ENCODE assay signal across 8 mouse cellular contexts in genomic region chr5:8894104-8894425, GRCm38 (mm10). TPM values are rescaled to one million over a fixed set of nuclear protein-coding genes. Genes with fewer than 3 reads are reported as not detected.
DNase-seq lines count a peak whose midpoint lies in the region; ATAC-seq and TF ChIP-seq lines count a peak whose summit lies in the region.

No protein-coding gene starts in this region.

- peaks cover 8% of the 10 kb centered on the region; the same call in 1 of the 2 replicates for H3K9me3 ChIP-seq in hindbrain, embryonic 10.5 days
- no peaks in the 10 kb centered on the region for H3K9me3 ChIP-seq in midbrain, embryonic 11.5 days (ENCODE audit: control insufficient read depth, low read length)

- no peak for TF ChIP-seq POLR2A in kidney, adult 2 months (IDR thresholded peaks at IDR 0.05; ENCODE audit: low read depth, low read length)

- H3K4me3 ChIP-seq in kidney, adult 2 months (ENCODE audit: insufficient read depth, low read depth, low read length): peak overlapping the region; percentile 51
- H3K4me3 ChIP-seq in brown adipose tissue, adult 24 weeks (ENCODE audit: insufficient read depth, low read depth, low read length): peak overlapping the region; percentile 65
- H3K4me3 ChIP-seq in hindbrain, embryonic 10.5 days: peak overlapping the region; percentile 76
- H3K4me3 ChIP-seq in midbrain, embryonic 11.5 days (ENCODE audit: low read depth, low read length): peak overlapping the region; percentile 67

- H3K9ac ChIP-seq in midbrain, embryonic 11.5 days (ENCODE audit: low read length): peak overlapping the region; percentile 75

- 7% methylated on average over 15 of the region's 15 CpGs for whole genome bisulfite sequencing in kidney, adult 2 months
- 10% methylated on average over 15 of the region's 15 CpGs for WGBS in hindbrain, embryonic 10.5 days
- WGBS in midbrain, embryonic 11.5 days: 10% methylated on average over 15 of the region's 15 CpGs

- DNase-seq in kidney, adult 2 months: no peak
- no peak for DNase-seq in kidney, postnatal 10 days
- DNase-seq in hindbrain, embryonic 10.5 days (ENCODE audit: low spot score): no peak
- DNase-seq in midbrain, embryonic 11.5 days (ENCODE audit: low spot score, missing footprints): no peak
- no peak for DNase-seq in embryo, embryonic 10.5 days (ENCODE audit: low spot score)
- DNase-seq in embryo, embryonic 11 days: no peak
- no peak for DNase-seq in kidney, adult 18-20 months

- TF ChIP-seq CTCF in kidney, adult 2 months (conservative IDR thresholded peaks at IDR 0.05; ENCODE audit: insufficient read depth, insufficient read length, low read depth, low read length): no peak

- ATAC-seq in midbrain, embryonic 11.5 days (ENCODE audit: low FRiP score): no peak; the same call in 1 of the 2 replicates

- H3K36me3 ChIP-seq in kidney, adult 2 months (ENCODE audit: control insufficient read depth, insufficient read depth, low read length): no peaks in the 10 kb centered on the region
- H3K36me3 ChIP-seq in hindbrain, embryonic 10.5 days: no peaks in the 10 kb centered on the region
- H3K36me3 ChIP-seq in midbrain, embryonic 11.5 days (ENCODE audit: control insufficient read depth, insufficient read depth, low read length): no peaks in the 10 kb centered on the region

- H3K27me3 ChIP-seq in kidney, adult 2 months (replicated peaks; ENCODE audit: control insufficient read depth, insufficient read depth, low read length): no peaks in the 10 kb centered on the region
- H3K27me3 ChIP-seq in hindbrain, embryonic 10.5 days (ENCODE audit: insufficient read depth, poor library complexity, severe bottlenecking): peaks cover 42% of the 10 kb centered on the region
- peaks cover 8% of the 10 kb centered on the region for H3K27me3 ChIP-seq in midbrain, embryonic 11.5 days (ENCODE audit: control insufficient read depth, insufficient read depth, low read length)

- no peak overlapping the region for H3K27ac ChIP-seq in kidney, adult 2 months (ENCODE audit: insufficient read depth, low read depth, low read length)
- no peak overlapping the region for H3K27ac ChIP-seq in brown adipose tissue, adult 24 weeks (replicated peaks; ENCODE audit: low read depth, low read length)
- peak overlapping the region; percentile 83 for H3K27ac ChIP-seq in hindbrain, embryonic 10.5 days
- no peak overlapping the region for H3K27ac ChIP-seq in midbrain, embryonic 11.5 days (ENCODE audit: low read depth, low read length)

- H3K4me1 ChIP-seq in kidney, adult 2 months (ENCODE audit: control insufficient read depth, insufficient read depth, low read length): peaks cover 3% of the 10 kb centered on the region; the same call in 1 of the 2 replicates
- H3K4me1 ChIP-seq in brown adipose tissue, adult 24 weeks (ENCODE audit: control insufficient read depth, insufficient read depth, insufficient read length, low read length): no peaks in the 10 kb centered on the region
- H3K4me1 ChIP-seq in hindbrain, embryonic 10.5 days (replicated peaks): peaks cover 14% of the 10 kb centered on the region
- H3K4me1 ChIP-seq in midbrain, embryonic 11.5 days (ENCODE audit: control insufficient read depth, insufficient read depth, low read length): no peaks in the 10 kb centered on the region; the same call in 1 of the 2 replicates

- H3K4me2 ChIP-seq in midbrain, embryonic 11.5 days: peak overlapping the region; percentile 97

RNA-seq across cellular contexts. Expression of gene Abcb4, which starts 0.5 kb away (rescaled TPM):
- 0.15 and 0.33 TPM in 2 replicates for polyA plus RNA-seq in kidney, adult 2 months (2012; rRNA removed)
- 1.1 and 2.1 TPM in 2 replicates for polyA plus RNA-seq in brown adipose tissue, adult 24 weeks (2012; ENCODE audit: insufficient read depth, insufficient read length, missing spikeins)
- 0.39 and 0.66 TPM in 2 replicates for polyA plus RNA-seq in hindbrain, embryonic 10.5 days (2016; fragmentation: Nextera tagmentation; extraction: Ambion mirVana)
- 0.46 and 0.60 TPM in 2 replicates for polyA plus RNA-seq in midbrain, embryonic 11.5 days (2014; fragmentation: Nextera tagmentation; extraction: Ambion mirVana)
